Mouse (Mus musculus) heart, postnatal 0 days (tissue): ENCODE results near the gene Rasip1.

Source experiments
- CTCF ChIP-seq: IDR thresholded peaks from 2 replicates; pipeline ENCODE4 v1.5.1; 2016; ENCODE audit warnings: antibody characterized with exemption, control low read depth, low read depth
- EP300 ChIP-seq: IDR thresholded peaks from 2 replicates; pipeline ENCODE4 v1.6.1; 2016; ENCODE audit warnings: antibody characterized with exemption, low read depth

GRCm38 (mm10) chr7:45596107-45596506 is 31.2 kb upstream of the Rasip1 start:
- TF ChIP-seq CTCF (no peak), EP300 (no peak)
